In the genomic region with DNA sequence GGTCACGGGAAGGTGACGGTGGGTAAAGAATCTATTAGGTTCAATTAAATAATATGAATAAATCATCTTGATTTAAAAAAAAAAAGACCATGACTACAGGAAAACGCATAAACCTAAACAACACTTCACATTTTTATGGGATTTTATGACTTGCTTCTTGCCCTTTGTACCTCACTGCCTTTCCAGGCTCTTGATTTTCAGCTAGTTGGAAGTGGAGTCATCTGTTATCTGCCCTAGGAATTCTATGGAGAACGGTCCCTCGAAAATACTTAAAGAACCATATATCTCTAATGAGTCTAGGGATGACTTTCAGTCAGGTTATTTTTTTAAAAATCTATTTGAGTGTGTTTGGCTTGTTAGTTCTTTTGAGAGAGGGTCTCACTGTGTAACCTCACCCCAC, we compare ENCODE assay signal across 28 mouse cellular contexts. TPM values are rescaled to one million over a fixed set of nuclear protein-coding genes. Genes with fewer than 3 reads are reported as not detected.
"Had no signal": no experiment of that assay in that cellular context is flagged by ENCODE, and none has a peak within 500 bp of the region (broad histone marks: within the 10 kb centered on the region; RNA-seq: fewer than 3 reads in every experiment).

No protein-coding gene starts in this region.

- H3K4me2 ChIP-seq: embryonic facial prominence, embryonic 12.5 days; embryonic facial prominence, embryonic 13.5 days; embryonic facial prominence, embryonic 15.5 days; forebrain, embryonic 12.5 days; forebrain, embryonic 13.5 days; forebrain, embryonic 15.5 days had no signal

- ATAC-seq: forebrain, embryonic 13.5 days; forebrain, embryonic 14.5 days; forebrain, embryonic 15.5 days; forebrain, embryonic 16.5 days; forebrain, postnatal 0 days had no signal

- H3K36me3 ChIP-seq: embryonic facial prominence, embryonic 10.5 days; embryonic facial prominence, embryonic 12.5 days; embryonic facial prominence, embryonic 13.5 days; embryonic facial prominence, embryonic 15.5 days; forebrain, embryonic 10.5 days; forebrain, embryonic 12.5 days; forebrain, embryonic 15.5 days had no signal

- H3K4me3 ChIP-seq: embryonic facial prominence, embryonic 10.5 days; embryonic facial prominence, embryonic 12.5 days; embryonic facial prominence, embryonic 13.5 days; embryonic facial prominence, embryonic 15.5 days; erythroblast, embryonic 14.5 days; forebrain, embryonic 10.5 days; forebrain, embryonic 12.5 days; forebrain, embryonic 13.5 days; forebrain, embryonic 15.5 days; heart, adult 2 months had no signal

- H3K9ac ChIP-seq: embryonic facial prominence, embryonic 12.5 days; embryonic facial prominence, embryonic 13.5 days; embryonic facial prominence, embryonic 15.5 days; forebrain, embryonic 12.5 days; forebrain, embryonic 13.5 days; forebrain, embryonic 15.5 days; forebrain, postnatal 0 days had no signal

- H3K27me3 ChIP-seq: embryonic facial prominence, embryonic 12.5 days; embryonic facial prominence, embryonic 13.5 days; embryonic facial prominence, embryonic 15.5 days; forebrain, embryonic 12.5 days; forebrain, embryonic 13.5 days; forebrain, embryonic 15.5 days had no signal

- H3K9me3 ChIP-seq: embryonic facial prominence, embryonic 10.5 days; embryonic facial prominence, embryonic 12.5 days; embryonic facial prominence, embryonic 13.5 days; embryonic facial prominence, embryonic 15.5 days; forebrain, embryonic 10.5 days; forebrain, embryonic 12.5 days; forebrain, embryonic 13.5 days; forebrain, embryonic 15.5 days had no signal

- H3K4me1 ChIP-seq: embryonic facial prominence, embryonic 15.5 days had no signal

- DNase-seq: cerebellum, adult 2 months; cerebellum, adult 8-10 months; cerebellum, adult 9-10 months; cerebellum, adult 9-11 months; cerebellum, postnatal 10 days; cerebellum, postnatal 14 days; cerebellum, postnatal 25 days; cerebellum, postnatal 36 days; embryo, embryonic 11 days; forebrain, postnatal 0 days; gastrocnemius, postnatal 10 days; gastrocnemius, postnatal 14 days; gastrocnemius, postnatal 25 days; gastrocnemius, postnatal 36 days; heart, adult 18-20 months; heart, adult 2 months had no signal

- H3K27ac ChIP-seq: embryonic facial prominence, embryonic 10.5 days; embryonic facial prominence, embryonic 12.5 days; embryonic facial prominence, embryonic 13.5 days; embryonic facial prominence, embryonic 15.5 days; forebrain, embryonic 10.5 days; forebrain, embryonic 12.5 days; forebrain, embryonic 13.5 days; forebrain, embryonic 15.5 days; heart, adult 2 months had no signal

RNA-seq across cellular contexts. Expression of gene Map1b, which starts 30.5 kb away (rescaled TPM):
- total RNA-seq: common myeloid progenitor, adult 5-6 weeks had no signal
- polyA plus RNA-seq: erythroblast, embryonic 14.5 days had no signal
